Mouse (Mus musculus) heart, embryonic 12.5 days (tissue): ENCODE measurements around the gene Ppt2. TPM values are rescaled to one million over a fixed set of nuclear protein-coding genes. Genes with fewer than 3 reads are reported as not detected.

ENCODE experiments used
- ATAC-seq: fragments of 200-750 bp; cut with Nextera tagmentation; 2 replicates; pipeline ENCODE4 v1.8.0; 2017; ENCODE audit warnings: moderate TSS enrichment, moderate library complexity; ENCODE audit not compliant: insufficient number of reproducible peaks, low FRiP score
- H3K27ac ChIP-seq: fragments of 300-500 bp; sonication (generic); 2 replicates; pipeline ENCODE4 v1.5.1; 2016; ENCODE audit warnings: mild to moderate bottlenecking, moderate library complexity; ENCODE audit not compliant: poor library complexity, severe bottlenecking
- H3K27me3 ChIP-seq: fragments of 300-500 bp; sonication (generic); replicated peaks from 2 replicates; pipeline ENCODE4 v1.6.1; 2016; ENCODE audit warnings: mild to moderate bottlenecking, moderate library complexity
- H3K36me3 ChIP-seq: fragments of 300-500 bp; sonication (generic); 2 replicates; pipeline ENCODE4 v1.6.1; 2016; ENCODE audit warnings: mild to moderate bottlenecking, moderate library complexity
- H3K4me1 ChIP-seq: fragments of 300-500 bp; sonication (generic); replicated peaks from 2 replicates; pipeline ENCODE4 v1.6.1; 2016; ENCODE audit warnings: mild to moderate bottlenecking
- H3K4me2 ChIP-seq: fragments of 300-500 bp; sonication (generic); 2 replicates; pipeline ENCODE4 v1.6.1; 2016; ENCODE audit warnings: mild to moderate bottlenecking, moderate library complexity
- H3K4me3 ChIP-seq: fragments of 300-500 bp; sonication (generic); 2 replicates; pipeline ENCODE4 v1.5.1; 2016; ENCODE audit warnings: mild to moderate bottlenecking
- H3K9ac ChIP-seq: fragments of 300-500 bp; sonication (generic); 2 replicates; pipeline ENCODE4 v1.6.1; 2016; ENCODE audit warnings: mild to moderate bottlenecking, moderate library complexity
- H3K9me3 ChIP-seq: fragments of 300-500 bp; sonication (generic); replicated peaks from 2 replicates; pipeline ENCODE4 v1.6.1; 2016; ENCODE audit warnings: mild to moderate bottlenecking, moderate library complexity
- whole genome bisulfite sequencing: fragments of 180-500 bp; shearing (Covaris S2); methylation state at CpG from one replicate; pipeline ENCODE4 v1.1.7; 2016; 5-methylcytosine and 5-hydroxymethylcytosine counted together
- polyA plus RNA-seq: library from polyadenylated mRNA; unstranded; fragments of >200 nt; fragmentation: Nextera tagmentation; extraction: Ambion mirVana; gene quantifications from 2 replicates; pipeline ENCODE4 v1.2.1, GENCODE M21; 2016

The Ppt2 gene
- polyA plus RNA-seq, 1 experiment from 2014 or later, result 28.9 TPM

GRCm38 (mm10) chr17:34655581-34655991 lies 27.3 kb upstream of the Ppt2 start:
- 38% methylated on average over 4 of the region's 4 CpGs for WGBS
- Histone ChIP-seq H3K27me3 (peaks cover 21% of the 10 kb centered on the region), H3K27ac (peak overlapping the region; percentile 52), H3K9ac (0 out of 2 replicates have a peak overlapping the region, but pooled peaks have one; percentile 28), H3K4me2 (no peak overlapping the region), H3K9me3 (no peaks in the 10 kb centered on the region), H3K4me3 (no peak overlapping the region), H3K4me1 (peaks cover 35% of the 10 kb centered on the region), H3K36me3 (peaks cover 38% of the 10 kb centered on the region)
- peak; percentile 80 for ATAC-seq

- Histone ChIP-seq H3K9me3 (no peaks in the 10 kb centered on the region), H3K36me3 (peaks cover 42% of the 10 kb centered on the region), H3K27ac (peak overlapping the region; percentile 52), H3K4me3 (no peak overlapping the region), H3K4me2 (no peak overlapping the region), H3K27me3 (peaks cover 17% of the 10 kb centered on the region), H3K4me1 (peaks cover 32% of the 10 kb centered on the region), H3K9ac (no peak overlapping the region)
- 62% methylated on average over 7 of the region's 7 CpGs for WGBS
- ATAC-seq, result no peak; the same call in 1 of the 2 replicates
Measured at GRCm38 (mm10) chr17:34655160-34655559, 26.9 kb upstream of the Ppt2 start.

DNA sequence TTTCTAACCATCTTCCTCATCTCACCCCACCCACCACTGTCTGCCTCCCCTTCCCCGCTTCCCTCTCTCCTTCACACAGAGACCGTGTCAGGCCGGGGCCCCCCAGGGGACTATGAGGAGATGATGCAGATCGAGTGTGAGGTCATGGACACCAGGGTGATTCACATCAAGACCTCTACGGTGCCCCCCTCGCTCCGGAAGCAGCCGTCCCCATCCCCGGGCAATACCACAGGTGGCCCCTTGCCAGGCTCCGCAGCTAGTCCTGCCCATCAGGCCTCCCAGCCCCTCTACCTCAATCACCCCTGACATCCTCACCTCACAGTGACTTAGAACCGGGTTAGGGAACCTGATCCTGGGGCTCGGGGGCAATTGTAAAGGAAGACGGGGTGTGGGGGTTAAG lies 26.1 kb upstream of the Ppt2 start:
- peaks cover 25% of the 10 kb centered on the region for H3K4me1 ChIP-seq
- H3K27ac ChIP-seq, result no peak overlapping the region
- peaks cover 49% of the 10 kb centered on the region for H3K36me3 ChIP-seq
- no peak overlapping the region for H3K4me3 ChIP-seq
- no peak overlapping the region for H3K4me2 ChIP-seq
- H3K9ac ChIP-seq, result no peak overlapping the region
- H3K27me3 ChIP-seq, result peaks cover 9% of the 10 kb centered on the region; the same call in 1 of the 2 replicates
- H3K9me3 ChIP-seq, result no peaks in the 10 kb centered on the region
- 96% methylated on average over 13 of the region's 13 CpGs for WGBS
- no peak for ATAC-seq

DNA sequence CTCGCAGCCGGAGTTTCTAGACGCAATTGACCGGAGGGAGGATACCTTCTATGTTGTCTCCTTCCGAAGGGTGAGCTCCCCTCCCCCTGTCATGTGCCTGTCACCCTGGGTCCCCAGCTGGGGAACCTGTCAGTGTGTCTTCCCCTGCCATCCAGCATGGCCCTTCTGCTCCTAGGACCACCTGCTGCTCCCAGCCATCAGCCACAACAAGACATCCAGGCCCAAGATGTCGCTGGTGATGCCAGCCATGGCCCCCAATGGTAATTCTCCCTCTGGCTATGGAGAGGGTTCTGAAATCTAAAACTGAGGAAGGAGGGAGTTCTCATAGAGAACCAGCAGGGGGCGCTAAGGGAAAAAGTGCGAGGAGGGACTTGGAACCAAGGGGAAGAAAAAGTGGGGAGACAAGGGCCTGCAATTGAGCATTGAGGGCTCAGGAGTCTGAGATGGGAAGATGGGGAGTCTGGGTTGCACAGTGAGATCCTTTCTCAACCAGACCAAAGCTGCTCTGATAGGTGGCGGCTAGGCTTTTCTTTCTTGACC lies 25.5 kb upstream of the Ppt2 start:
- Histone ChIP-seq H3K4me1 (peaks cover 21% of the 10 kb centered on the region), H3K9me3 (no peaks in the 10 kb centered on the region), H3K36me3 (peaks cover 55% of the 10 kb centered on the region), H3K27ac (no peak overlapping the region), H3K4me2 (no peak overlapping the region), H3K9ac (no peak overlapping the region), H3K4me3 (no peak overlapping the region), H3K27me3 (peaks cover 4% of the 10 kb centered on the region; the same call in 1 of the 2 replicates)
- ATAC-seq, result no peak
- 65% methylated on average over 9 of the region's 9 CpGs for WGBS

- Histone ChIP-seq H3K36me3 (peaks cover 56% of the 10 kb centered on the region), H3K4me3 (no peak overlapping the region), H3K9me3 (no peaks in the 10 kb centered on the region)
Measured at GRCm38 (mm10) chr17:34652985-34653384, 24.7 kb upstream of the Ppt2 start.

GRCm38 (mm10) chr17:34652546-34652945 lies 24.2 kb upstream of the Ppt2 start:
- WGBS, result 88% methylated on average over 10 of the region's 10 CpGs
- Histone ChIP-seq H3K4me2 (no peak overlapping the region), H3K27me3 (no peaks in the 10 kb centered on the region; the same call in 1 of the 2 replicates), H3K9me3 (no peaks in the 10 kb centered on the region), H3K4me3 (no peak overlapping the region), H3K27ac (no peak overlapping the region), H3K9ac (no peak overlapping the region), H3K4me1 (peaks cover 29% of the 10 kb centered on the region), H3K36me3 (peaks cover 56% of the 10 kb centered on the region)
- ATAC-seq, result no peak

More at GRCm38 (mm10) chr17:34652985-34653384, 24.7 kb upstream of the Ppt2 start:
- H3K27me3 ChIP-seq, result no peaks in the 10 kb centered on the region; the same call in 1 of the 2 replicates
- peaks cover 25% of the 10 kb centered on the region for H3K4me1 ChIP-seq
- H3K4me2 ChIP-seq, result no peak overlapping the region
- no peak for ATAC-seq
- no peak overlapping the region for H3K27ac ChIP-seq
- H3K9ac ChIP-seq, result no peak overlapping the region
- WGBS, result 87% methylated on average over 8 of the region's 8 CpGs

- Histone ChIP-seq H3K4me1 (peaks cover 31% of the 10 kb centered on the region), H3K4me2 (no peak overlapping the region), H3K9ac (no peak overlapping the region), H3K36me3 (peaks cover 56% of the 10 kb centered on the region), H3K27me3 (no peaks in the 10 kb centered on the region), H3K9me3 (no peaks in the 10 kb centered on the region), H3K4me3 (no peak overlapping the region), H3K27ac (no peak overlapping the region)
- ATAC-seq, result no peak
- WGBS, result 49% methylated on average over 19 of the region's 19 CpGs
Measured at GRCm38 (mm10) chr17:34651507-34652221, 23.4 kb upstream of the Ppt2 start.

GRCm38 (mm10) chr17:34650781-34651180 lies 22.5 kb upstream of the Ppt2 start:
- Histone ChIP-seq H3K9me3 (no peaks in the 10 kb centered on the region), H3K27me3 (no peaks in the 10 kb centered on the region), H3K27ac (no peak overlapping the region), H3K4me3 (no peak overlapping the region), H3K4me1 (peaks cover 34% of the 10 kb centered on the region), H3K9ac (no peak overlapping the region), H3K4me2 (no peak overlapping the region), H3K36me3 (peaks cover 59% of the 10 kb centered on the region)
- no peak for ATAC-seq
- WGBS, result 89% methylated on average over 14 of the region's 14 CpGs

GRCm38 (mm10) chr17:34649106-34649864 lies 21.0 kb upstream of the Ppt2 start:
- Histone ChIP-seq H3K9ac (no peak overlapping the region), H3K9me3 (no peaks in the 10 kb centered on the region), H3K36me3 (peaks cover 57% of the 10 kb centered on the region), H3K4me1 (peaks cover 27% of the 10 kb centered on the region), H3K4me3 (no peak overlapping the region), H3K27me3 (no peaks in the 10 kb centered on the region), H3K27ac (no peak overlapping the region), H3K4me2 (no peak overlapping the region)
- WGBS, result 86% methylated on average over 18 of the region's 18 CpGs
- no peak for ATAC-seq

DNA sequence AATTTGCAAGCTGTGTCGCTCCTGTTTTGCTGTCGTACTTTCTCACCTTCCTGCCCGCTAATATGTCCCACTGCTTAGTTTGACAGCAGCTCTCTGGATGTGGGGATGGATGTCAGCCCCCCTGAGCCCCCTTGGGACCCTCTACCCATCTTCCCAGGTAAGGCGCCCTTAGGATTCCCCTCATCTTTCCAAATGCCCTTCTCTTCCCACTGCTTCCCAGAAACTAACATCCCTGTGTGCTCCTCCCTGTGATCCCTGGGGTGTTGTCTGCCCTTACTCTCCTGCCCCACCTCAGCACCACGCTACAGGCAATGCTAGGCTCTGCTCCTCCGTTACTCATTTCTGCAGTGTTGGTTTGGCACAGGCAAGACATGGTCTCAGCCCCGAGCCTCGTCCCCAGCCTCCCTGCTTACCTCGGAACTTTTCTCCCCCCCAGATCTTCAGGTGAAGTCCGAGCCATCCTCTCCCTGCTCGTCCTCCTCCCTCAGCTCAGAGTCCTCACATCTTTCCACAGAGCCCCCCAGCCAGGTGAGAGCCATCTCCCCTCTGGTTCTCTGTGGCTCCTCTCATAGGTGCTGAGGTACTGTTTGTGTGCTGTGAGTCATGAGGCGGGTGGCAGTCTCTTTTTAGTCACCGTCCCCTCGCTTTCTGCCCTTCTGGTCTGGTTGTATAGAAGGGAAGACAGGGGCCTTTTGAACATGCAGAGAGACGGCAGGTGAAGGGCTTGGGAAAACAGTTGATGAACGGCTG lies 20.0 kb upstream of the Ppt2 start:
- WGBS, result 78% methylated on average over 16 of the region's 16 CpGs
- H3K4me2 ChIP-seq, result peak overlapping the region; percentile 92

More for the DNA sequence above, 20.0 kb upstream of the Ppt2 start:
- peaks cover 50% of the 10 kb centered on the region for H3K36me3 ChIP-seq
- H3K27ac ChIP-seq, result no peak overlapping the region
- peaks cover 26% of the 10 kb centered on the region for H3K4me1 ChIP-seq
- no peaks in the 10 kb centered on the region for H3K9me3 ChIP-seq
- ATAC-seq, result no peak
- peak overlapping the region; percentile 96; the same call in 1 of the 2 replicates for H3K4me3 ChIP-seq
- 0 out of 2 replicates have a peak overlapping the region, but pooled peaks have one; percentile 14 for H3K9ac ChIP-seq
- no peaks in the 10 kb centered on the region for H3K27me3 ChIP-seq
